Mouse (Mus musculus): ENCODE results near the gene Rap1a.
A peak's percentile ranks its signal among the peaks of the same experiment; 100 is the strongest.
"Not testable (repeated sequence)": the region's sequence is repeated elsewhere in the genome, so short reads cannot be mapped to it uniquely, and the experiment has no call there.

Gene Rap1a

GRCm38 (mm10) chr3:105717856-105718555, 83.1 kb downstream of the Rap1a start:
- no peak for DNase-seq (ENCODE audit: low read depth, low spot score)

- no peak for DNase-seq (ENCODE audit: low read depth, low spot score)
These were observed 84.7 kb downstream of the Rap1a start for GRCm38 (mm10) chr3:105716353-105717000.

- no peak for DNase-seq (ENCODE audit: low read depth, low spot score)
These were observed 86.3 kb downstream of the Rap1a start for GRCm38 (mm10) chr3:105714820-105715167.

- no peak for DNase-seq (ENCODE audit: low read depth, low spot score)
These were observed 86.9 kb downstream of the Rap1a start for GRCm38 (mm10) chr3:105714091-105714819.

GRCm38 (mm10) chr3:105712827-105713226, 88.3 kb downstream of the Rap1a start:
- no peak for DNase-seq (ENCODE audit: low read depth, low spot score)

GRCm38 (mm10) chr3:105711741-105712140, 89.4 kb downstream of the Rap1a start:
- DNase-seq (ENCODE audit: low read depth, low spot score), result no peak

GRCm38 (mm10) chr3:105710246-105710645, 90.9 kb downstream of the Rap1a start:
- DNase-seq (ENCODE audit: low read depth, low spot score), result no peak

- no peak for DNase-seq (ENCODE audit: low read depth, low spot score)
These were observed 93.5 kb downstream of the Rap1a start for GRCm38 (mm10) chr3:105707590-105707989.

GRCm38 (mm10) chr3:105706366-105707020, 94.6 kb downstream of the Rap1a start:
- no peak for DNase-seq (ENCODE audit: low read depth, low spot score)

- DNase-seq (ENCODE audit: low read depth, low spot score), result no peak
These were observed 95.6 kb downstream of the Rap1a start for GRCm38 (mm10) chr3:105705561-105705960.

GRCm38 (mm10) chr3:105705061-105705549, 96.0 kb downstream of the Rap1a start:
- no peak for DNase-seq (ENCODE audit: low read depth, low spot score)

GRCm38 (mm10) chr3:105704031-105705008, 96.8 kb downstream of the Rap1a start, which contains the start of gene Inka2:
Inka2 (plus strand) TSS chr3:105704599.
- peak; percentile 62 for DNase-seq (ENCODE audit: low read depth, low spot score)

- DNase-seq (ENCODE audit: low read depth, low spot score), result no peak
These were observed 97.6 kb downstream of the Rap1a start for GRCm38 (mm10) chr3:105703571-105703970.

- DNase-seq (ENCODE audit: low read depth, low spot score), result no peak
These were observed 99.7 kb downstream of the Rap1a start for GRCm38 (mm10) chr3:105701399-105701798.

GRCm38 (mm10) chr3:105700786-105701185, 100.3 kb downstream of the Rap1a start:
- DNase-seq (ENCODE audit: low read depth, low spot score), result not testable (repeated sequence)

- no peak for DNase-seq (ENCODE audit: low read depth, low spot score)
These were observed 101.7 kb downstream of the Rap1a start for GRCm38 (mm10) chr3:105699241-105699933.

GRCm38 (mm10) chr3:105698311-105698710, 102.8 kb downstream of the Rap1a start:
- DNase-seq (ENCODE audit: low read depth, low spot score), result no peak

- DNase-seq (ENCODE audit: low read depth, low spot score), result no peak
These were observed 104.0 kb downstream of the Rap1a start for GRCm38 (mm10) chr3:105697148-105697441.

- no peak for DNase-seq (ENCODE audit: low read depth, low spot score)
These were observed 104.6 kb downstream of the Rap1a start for GRCm38 (mm10) chr3:105696387-105697147.
